Mouse (Mus musculus) adrenal gland, postnatal 14 days (tissue): ENCODE measurements around the gene Dip2c. TPM values are rescaled to one million over a fixed set of nuclear protein-coding genes. Genes with fewer than 3 reads are reported as not detected.

Source experiments
- total RNA-seq: library from RNA; stranded (reverse); gene quantifications from 2 replicates; pipeline ENCODE4 v1.2.3, GENCODE M21; 2021

Dip2c gene
- total RNA-seq, 1 experiment from 2014 or later, result 19.8 TPM

Other genes with a start within 250 kb of the Dip2c start
- gene Larp4b, start 182.6 kb upstream of the Dip2c start, total RNA-seq, result 68.8 and 73.0 TPM in 2 replicates